Mouse (Mus musculus): Measurements from ENCODE around the gene Gzmm. TPM values are rescaled to one million over a fixed set of nuclear protein-coding genes. Genes with fewer than 3 reads are reported as not detected.
A peak's percentile ranks its signal among the peaks of the same experiment; 100 is the strongest.

The Gzmm gene
- total and polyA plus RNA-seq, 2 experiments from 2014 or later = 0.63 to 1.2 TPM

GRCm38 (mm10) chr10:79669576-79670057 lies 19.2 kb upstream of the Gzmm start:
- peak overlapping the region; percentile 96 for H3K9ac ChIP-seq (replicated peaks; ENCODE audit: low read length)
- H3K9me3 ChIP-seq (ENCODE audit: low read length) = no peaks in the 10 kb centered on the region
- peak; percentile 94 for DNase-seq (ENCODE audit: low spot score)
- ATAC-seq = peak; percentile 63
- WGBS = under 1% methylated on average over 47 of the region's 47 CpGs
- H3K4me2 ChIP-seq (ENCODE audit: low read depth, low read length) = peak overlapping the region; percentile 86
- TF ChIP-seq CTCF (IDR thresholded peaks at IDR 0.05; ENCODE audit: low read depth) = 0 out of 2 replicates have a peak, but pooled peaks have one; percentile 1
- H3K27ac ChIP-seq = peak overlapping the region; percentile 98
- no peaks in the 10 kb centered on the region for H3K27me3 ChIP-seq (ENCODE audit: insufficient read depth, low read length)
- H3K36me3 ChIP-seq (ENCODE audit: insufficient read depth, low read length) = no peaks in the 10 kb centered on the region; the same call in 1 of the 2 replicates
- H3K4me1 ChIP-seq (ENCODE audit: insufficient read depth, low read length) = peaks cover 15% of the 10 kb centered on the region; the same call in 1 of the 2 replicates
- H3K4me3 ChIP-seq (ENCODE audit: low read length) = peak overlapping the region; percentile 99

DNA sequence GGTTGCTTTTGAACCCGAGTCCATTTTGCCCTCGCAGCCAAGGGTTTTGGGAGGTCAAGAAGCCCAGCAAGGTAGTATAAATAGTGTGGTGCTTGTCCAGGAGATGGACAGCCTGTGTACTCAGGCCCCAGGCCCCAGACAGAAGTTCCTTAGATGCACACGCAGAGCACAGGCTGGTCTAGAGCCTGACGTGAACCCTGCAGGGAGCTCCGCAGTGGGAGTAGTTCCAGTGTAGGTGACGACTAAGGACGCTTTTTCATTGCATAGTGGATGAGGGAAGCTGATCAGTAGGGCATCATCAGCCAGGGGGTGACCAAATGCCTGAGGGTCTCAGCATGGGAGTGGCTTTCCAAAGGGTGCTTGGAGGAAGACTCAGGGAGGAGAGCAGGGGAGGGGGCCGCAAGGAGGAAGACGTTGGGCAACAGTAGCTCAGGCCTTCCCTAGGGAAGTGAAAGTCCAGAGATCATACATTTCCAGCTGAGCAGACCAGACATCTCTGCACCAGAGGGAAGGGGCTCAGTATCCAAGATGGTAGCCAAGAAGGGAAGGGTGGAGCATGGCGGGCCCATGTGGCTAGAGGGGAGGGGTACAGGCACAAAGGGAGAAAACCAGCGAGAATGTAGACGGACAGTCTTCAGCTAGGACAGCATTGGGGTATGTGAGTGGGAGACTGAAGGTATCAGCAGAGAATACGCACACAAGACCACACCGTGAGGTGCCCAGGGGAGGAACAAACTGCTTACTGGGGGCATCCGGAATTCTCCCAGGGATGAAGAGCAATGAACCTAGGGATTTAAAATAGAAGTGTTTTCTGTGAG lies 18.5 kb upstream of the Gzmm start:
- ATAC-seq (peak; percentile 22; the same call in 1 of the 2 replicates), DNase-seq (ENCODE audit: low spot score) (no peak)
- H3K27ac ChIP-seq = peak overlapping the region; percentile 98
- H3K36me3 ChIP-seq (ENCODE audit: insufficient read depth, low read length) = no peaks in the 10 kb centered on the region; the same call in 1 of the 2 replicates
- H3K4me2 ChIP-seq (ENCODE audit: low read depth, low read length) = peak overlapping the region; percentile 86
- TF ChIP-seq CTCF (IDR thresholded peaks at IDR 0.05; ENCODE audit: low read depth) = no peak
- H3K27me3 ChIP-seq (ENCODE audit: insufficient read depth, low read length) = no peaks in the 10 kb centered on the region
- 32% methylated on average over 15 of the region's 15 CpGs for WGBS
- peak overlapping the region; percentile 96 for H3K9ac ChIP-seq (replicated peaks; ENCODE audit: low read length)
- peaks cover 15% of the 10 kb centered on the region; the same call in 1 of the 2 replicates for H3K4me1 ChIP-seq (ENCODE audit: insufficient read depth, low read length)
- H3K9me3 ChIP-seq (ENCODE audit: low read length) = no peaks in the 10 kb centered on the region
- peak overlapping the region; percentile 99 for H3K4me3 ChIP-seq (ENCODE audit: low read length)

DNA sequence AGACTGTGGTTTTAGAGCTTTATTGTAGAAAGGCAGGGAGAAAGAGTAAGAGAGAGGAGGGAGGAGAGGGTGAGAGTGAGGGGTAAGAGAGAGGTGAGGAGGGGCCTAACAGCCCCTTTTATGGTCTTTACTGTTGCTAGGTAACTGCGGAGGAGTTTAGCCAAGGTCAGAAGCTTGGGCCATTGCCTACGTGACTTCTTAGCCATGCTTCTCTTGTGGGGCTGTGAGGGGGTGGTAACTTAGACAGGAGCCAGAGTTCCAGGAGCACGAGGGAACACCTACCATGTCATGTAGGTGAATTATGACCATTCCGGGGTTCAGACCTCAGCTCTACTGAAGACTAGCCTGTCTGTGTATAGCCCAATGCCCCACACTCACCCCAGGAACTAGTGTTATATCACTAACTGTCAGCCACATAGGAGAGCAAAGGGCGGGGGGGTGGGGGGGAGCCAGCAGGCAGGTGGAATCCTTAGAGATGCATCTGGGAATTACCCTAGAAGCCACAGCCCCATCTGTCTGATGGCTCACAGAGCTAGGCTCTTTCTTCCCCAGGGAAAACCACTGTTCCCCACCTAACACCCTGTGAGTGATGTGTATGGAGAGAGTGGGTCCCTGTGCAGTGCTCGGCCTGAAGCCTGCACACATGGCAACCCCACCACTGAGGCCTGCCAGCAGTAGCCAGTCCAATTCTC lies 17.3 kb upstream of the Gzmm start:
- WGBS = 64% methylated on average over 6 of the region's 6 CpGs

GRCm38 (mm10) chr10:79672088-79672455 lies 16.7 kb upstream of the Gzmm start:
- Histone ChIP-seq H3K9ac (replicated peaks; ENCODE audit: low read length) (no peak overlapping the region), H3K9me3 (ENCODE audit: low read length) (no peaks in the 10 kb centered on the region), H3K4me2 (ENCODE audit: low read depth, low read length) (no peak overlapping the region), H3K4me3 (ENCODE audit: low read length) (no peak overlapping the region), H3K27me3 (ENCODE audit: insufficient read depth, low read length) (no peaks in the 10 kb centered on the region), H3K27ac (no peak overlapping the region), H3K36me3 (ENCODE audit: insufficient read depth, low read length) (peaks cover 8% of the 10 kb centered on the region; the same call in 1 of the 2 replicates), H3K4me1 (ENCODE audit: insufficient read depth, low read length) (peaks cover 15% of the 10 kb centered on the region; the same call in 1 of the 2 replicates)
- DNase-seq (ENCODE audit: low spot score) (no peak), ATAC-seq (no peak)
- peak; percentile 50 for TF ChIP-seq CTCF (IDR thresholded peaks at IDR 0.05; ENCODE audit: low read depth)
- whole genome bisulfite sequencing = 53% methylated on average over 3 of the region's 3 CpGs

More for the DNA sequence above, 17.3 kb upstream of the Gzmm start:
- Histone ChIP-seq H3K4me1 (ENCODE audit: insufficient read depth, low read length) (peaks cover 15% of the 10 kb centered on the region; the same call in 1 of the 2 replicates), H3K4me2 (ENCODE audit: low read depth, low read length) (no peak overlapping the region; the same call in 1 of the 2 replicates), H3K4me3 (ENCODE audit: low read length) (no peak overlapping the region), H3K27me3 (ENCODE audit: insufficient read depth, low read length) (no peaks in the 10 kb centered on the region), H3K9ac (replicated peaks; ENCODE audit: low read length) (no peak overlapping the region), H3K9me3 (ENCODE audit: low read length) (no peaks in the 10 kb centered on the region), H3K36me3 (ENCODE audit: insufficient read depth, low read length) (peaks cover 8% of the 10 kb centered on the region; the same call in 1 of the 2 replicates), H3K27ac (no peak overlapping the region)
- no peak for TF ChIP-seq CTCF (IDR thresholded peaks at IDR 0.05; ENCODE audit: low read depth)
- no peak for ATAC-seq
- no peak for DNase-seq (ENCODE audit: low spot score)

- no peak for TF ChIP-seq CTCF (IDR thresholded peaks at IDR 0.05; ENCODE audit: low read depth)
- H3K27ac ChIP-seq = no peak overlapping the region
- H3K9ac ChIP-seq (replicated peaks; ENCODE audit: low read length) = no peak overlapping the region
- H3K4me1 ChIP-seq (ENCODE audit: insufficient read depth, low read length) = peaks cover 14% of the 10 kb centered on the region; the same call in 1 of the 2 replicates
- no peak overlapping the region for H3K4me3 ChIP-seq (ENCODE audit: low read length)
- DNase-seq (ENCODE audit: low spot score) (no peak), ATAC-seq (no peak)
- 90% methylated on average over 3 of the region's 3 CpGs for WGBS
- H3K36me3 ChIP-seq (ENCODE audit: insufficient read depth, low read length) = peaks cover 8% of the 10 kb centered on the region; the same call in 1 of the 2 replicates
- no peaks in the 10 kb centered on the region for H3K27me3 ChIP-seq (ENCODE audit: insufficient read depth, low read length)
- no peaks in the 10 kb centered on the region for H3K9me3 ChIP-seq (ENCODE audit: low read length)
- H3K4me2 ChIP-seq (ENCODE audit: low read depth, low read length) = no peak overlapping the region
Observed at GRCm38 (mm10) chr10:79673054-79673453, 15.8 kb upstream of the Gzmm start.

- 56% methylated on average over 43 of the region's 44 CpGs for WGBS
Observed at GRCm38 (mm10) chr10:79675346-79676035, 13.3 kb upstream of the Gzmm start.

More at GRCm38 (mm10) chr10:79675346-79676035, 13.3 kb upstream of the Gzmm start:
- Histone ChIP-seq H3K27ac (no peak overlapping the region), H3K36me3 (ENCODE audit: insufficient read depth, low read length) (peaks cover 8% of the 10 kb centered on the region; the same call in 1 of the 2 replicates), H3K9me3 (ENCODE audit: low read length) (no peaks in the 10 kb centered on the region), H3K27me3 (ENCODE audit: insufficient read depth, low read length) (no peaks in the 10 kb centered on the region), H3K4me1 (ENCODE audit: insufficient read depth, low read length) (0 out of 2 replicates have a peak, but pooled peaks cover 7% of the 10 kb centered on the region), H3K9ac (replicated peaks; ENCODE audit: low read length) (no peak overlapping the region), H3K4me2 (ENCODE audit: low read depth, low read length) (no peak overlapping the region), H3K4me3 (ENCODE audit: low read length) (no peak overlapping the region)
- no peak for ATAC-seq
- no peak for DNase-seq (ENCODE audit: low spot score)
- no peak for TF ChIP-seq CTCF (IDR thresholded peaks at IDR 0.05; ENCODE audit: low read depth)

Data from hindbrain, postnatal 0 days (tissue).